Mouse (Mus musculus): ENCODE results near the gene Fam98b. TPM values are rescaled to one million over a fixed set of nuclear protein-coding genes. Genes with fewer than 3 reads are reported as not detected.

The Fam98b gene
- polyA plus RNA-seq, 1 experiment from 2014 or later = 19.8 TPM

DNA sequence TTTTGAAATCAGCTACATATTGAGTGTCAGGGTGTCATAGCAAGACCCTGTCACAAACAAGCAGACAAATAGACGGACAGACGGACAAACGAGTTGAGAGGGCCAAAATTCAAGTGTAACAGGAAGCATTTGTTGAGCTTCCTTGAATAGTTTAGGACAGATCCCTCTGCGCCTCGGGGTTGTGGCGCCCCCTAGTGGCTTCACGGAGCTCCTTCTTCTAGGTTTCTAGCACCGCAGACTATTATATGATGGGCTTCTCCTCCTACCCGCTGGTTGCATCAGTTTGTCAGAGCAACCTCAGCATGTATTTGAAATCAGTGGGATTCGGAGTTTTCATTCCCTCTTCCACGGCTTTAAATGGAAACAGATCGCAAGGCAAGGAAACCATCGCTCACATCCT is 18.3 kb upstream of the Fam98b start:
- Histone ChIP-seq H3K27me3 (replicated peaks; ENCODE audit: low read depth, poor library complexity, severe bottlenecking) (peaks cover 9% of the 10 kb centered on the region; the same call in 1 of the 2 replicates), H3K9me3 (no peaks in the 10 kb centered on the region), H3K4me3 (no peak overlapping the region), H3K4me1 (peaks cover 10% of the 10 kb centered on the region), H3K27ac (replicated peaks) (no peak overlapping the region), H3K36me3 (replicated peaks) (no peaks in the 10 kb centered on the region)
- 8% methylated on average over 13 of the region's 13 CpGs for WGBS
- DNase-seq (ENCODE audit: low spot score) = peak; percentile 90

- no peaks in the 10 kb centered on the region for H3K36me3 ChIP-seq (replicated peaks)
- no peaks in the 10 kb centered on the region for H3K4me1 ChIP-seq
- H3K27me3 ChIP-seq (replicated peaks; ENCODE audit: low read depth, poor library complexity, severe bottlenecking) = 0 out of 2 replicates have a peak, but pooled peaks cover 7% of the 10 kb centered on the region
- no peak for DNase-seq (ENCODE audit: low spot score)
- H3K27ac ChIP-seq (replicated peaks) = no peak overlapping the region
- 77% methylated on average over 4 of the region's 4 CpGs for WGBS
- no peaks in the 10 kb centered on the region for H3K9me3 ChIP-seq
- no peak overlapping the region for H3K4me3 ChIP-seq
Measured at GRCm38 (mm10) chr2:117241953-117242352, 7.6 kb upstream of the Fam98b start.

GRCm38 (mm10) chr2:117250001-117250510 is 517 bp downstream of the Fam98b start:
- DNase-seq (ENCODE audit: low spot score) = no peak
- Histone ChIP-seq H3K4me3 (peak overlapping the region; percentile 93), H3K27me3 (replicated peaks; ENCODE audit: low read depth, poor library complexity, severe bottlenecking) (no peaks in the 10 kb centered on the region), H3K36me3 (replicated peaks) (peaks cover 10% of the 10 kb centered on the region; the same call in 1 of the 2 replicates), H3K4me1 (peaks cover 9% of the 10 kb centered on the region), H3K27ac (replicated peaks) (peak overlapping the region; percentile 99), H3K9me3 (no peaks in the 10 kb centered on the region)
- under 1% methylated on average over 24 of the region's 24 CpGs for WGBS

GRCm38 (mm10) chr2:117255415-117255814 is 5.9 kb downstream of the Fam98b start:
- H3K9me3 ChIP-seq = no peaks in the 10 kb centered on the region
- 86% methylated on average over 2 of the region's 2 CpGs for WGBS
- H3K27ac ChIP-seq (replicated peaks) = no peak overlapping the region
- no peak for DNase-seq (ENCODE audit: low spot score)
- no peak overlapping the region for H3K4me3 ChIP-seq
- H3K27me3 ChIP-seq (replicated peaks; ENCODE audit: low read depth, poor library complexity, severe bottlenecking) = no peaks in the 10 kb centered on the region
- peaks cover 39% of the 10 kb centered on the region for H3K36me3 ChIP-seq (replicated peaks)
- H3K4me1 ChIP-seq = peaks cover 8% of the 10 kb centered on the region

GRCm38 (mm10) chr2:117257617-117258016 is 8.1 kb downstream of the Fam98b start:
- H3K36me3 ChIP-seq (replicated peaks) = peaks cover 61% of the 10 kb centered on the region
- H3K4me3 ChIP-seq = no peak overlapping the region
- DNase-seq (ENCODE audit: low spot score) = no peak
- no peaks in the 10 kb centered on the region for H3K9me3 ChIP-seq
- H3K27ac ChIP-seq (replicated peaks) = no peak overlapping the region
- no peaks in the 10 kb centered on the region for H3K27me3 ChIP-seq (replicated peaks; ENCODE audit: low read depth, poor library complexity, severe bottlenecking)
- WGBS = 83% methylated on average over 1 of the region's 1 CpGs
- no peaks in the 10 kb centered on the region for H3K4me1 ChIP-seq

DNA sequence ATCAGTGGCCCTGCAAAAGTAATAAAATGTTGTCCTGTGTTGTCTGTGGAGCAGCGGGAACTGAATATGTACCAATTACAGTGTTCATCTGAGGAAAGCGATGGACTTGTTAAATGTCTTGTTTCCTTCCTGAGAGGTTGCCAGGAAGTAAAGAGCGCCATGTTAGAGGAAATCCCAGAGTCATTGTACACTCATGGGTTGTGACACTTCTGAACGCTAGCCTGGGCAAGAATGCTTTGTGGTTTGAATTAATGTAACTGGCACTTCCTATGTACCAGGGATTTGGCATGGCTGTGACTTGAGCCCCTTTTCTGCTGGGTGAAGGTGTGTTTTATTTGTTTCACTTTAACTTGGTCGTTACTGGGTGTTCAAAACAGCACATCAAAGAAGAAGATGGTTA is 12.6 kb downstream of the Fam98b start:
- no peaks in the 10 kb centered on the region for H3K9me3 ChIP-seq
- no peak overlapping the region for H3K27ac ChIP-seq (replicated peaks)
- no peaks in the 10 kb centered on the region for H3K27me3 ChIP-seq (replicated peaks; ENCODE audit: low read depth, poor library complexity, severe bottlenecking)
- no peaks in the 10 kb centered on the region for H3K4me1 ChIP-seq
- WGBS = 89% methylated on average over 5 of the region's 5 CpGs
- no peak for DNase-seq (ENCODE audit: low spot score)
- H3K4me3 ChIP-seq = no peak overlapping the region
- peaks cover 83% of the 10 kb centered on the region for H3K36me3 ChIP-seq (replicated peaks)

DNA sequence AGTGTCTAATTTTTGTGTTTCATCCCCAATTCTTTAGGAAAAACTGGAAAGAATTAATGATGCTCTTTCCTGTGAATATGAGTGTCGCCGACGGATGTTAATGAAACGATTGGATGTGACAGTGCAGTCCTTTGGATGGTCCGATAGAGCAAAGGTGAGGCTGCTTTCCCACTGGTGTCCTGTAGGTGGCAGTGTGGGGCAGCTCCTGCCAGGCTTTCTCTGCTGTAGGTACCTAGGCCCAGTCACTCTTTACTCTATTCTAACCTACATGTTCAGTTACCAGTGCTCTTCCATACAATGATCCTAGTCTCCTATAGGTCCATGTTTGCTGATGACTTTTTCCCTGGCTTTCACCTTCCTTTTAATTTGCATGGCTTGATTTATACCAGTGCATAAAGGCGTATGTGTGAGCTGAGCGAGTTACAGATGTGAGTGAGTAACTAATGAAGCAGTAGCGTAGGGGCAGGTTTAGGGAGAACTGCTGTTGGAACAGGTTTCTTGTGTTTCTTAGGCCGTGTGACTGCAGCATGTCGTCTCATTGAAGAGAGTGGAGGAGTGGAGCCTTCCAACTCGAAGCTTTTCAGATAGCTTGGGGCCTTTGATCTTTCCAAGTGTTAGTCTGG is 14.4 kb downstream of the Fam98b start:
- H3K27ac ChIP-seq (replicated peaks) = no peak overlapping the region
- DNase-seq (ENCODE audit: low spot score) = peak; percentile 72
- no peak overlapping the region for H3K4me3 ChIP-seq
- WGBS = 76% methylated on average over 11 of the region's 11 CpGs
- H3K27me3 ChIP-seq (replicated peaks; ENCODE audit: low read depth, poor library complexity, severe bottlenecking) = no peaks in the 10 kb centered on the region
- H3K4me1 ChIP-seq = no peaks in the 10 kb centered on the region
- peaks cover 85% of the 10 kb centered on the region for H3K36me3 ChIP-seq (replicated peaks)
- no peaks in the 10 kb centered on the region for H3K9me3 ChIP-seq

DNA sequence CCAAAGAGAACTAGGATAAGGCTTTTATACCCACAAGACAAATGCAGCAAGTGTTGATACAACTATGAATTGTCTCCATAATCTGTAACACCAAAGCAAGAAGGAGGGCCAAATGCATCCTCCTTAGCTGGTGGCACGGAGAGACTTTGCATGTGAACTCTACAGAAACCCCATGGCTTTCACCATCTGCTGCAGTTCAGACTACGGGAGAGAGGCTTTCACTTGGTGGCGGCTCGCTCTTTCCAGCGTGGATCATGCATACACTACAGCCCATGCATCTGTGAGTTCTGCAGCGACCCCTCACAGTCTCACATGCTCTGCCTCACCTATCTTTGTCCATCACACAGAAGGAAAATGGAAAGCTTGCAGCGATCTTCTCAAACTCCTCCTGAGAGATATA is 38.8 kb downstream of the Fam98b start:
- no peak for DNase-seq (ENCODE audit: low spot score)
- Histone ChIP-seq H3K36me3 (replicated peaks) (no peaks in the 10 kb centered on the region), H3K27me3 (replicated peaks; ENCODE audit: low read depth, poor library complexity, severe bottlenecking) (no peaks in the 10 kb centered on the region), H3K9me3 (no peaks in the 10 kb centered on the region), H3K4me3 (no peak overlapping the region), H3K27ac (replicated peaks) (no peak overlapping the region), H3K4me1 (no peaks in the 10 kb centered on the region)
- 90% methylated on average over 7 of the region's 7 CpGs for WGBS

DNA sequence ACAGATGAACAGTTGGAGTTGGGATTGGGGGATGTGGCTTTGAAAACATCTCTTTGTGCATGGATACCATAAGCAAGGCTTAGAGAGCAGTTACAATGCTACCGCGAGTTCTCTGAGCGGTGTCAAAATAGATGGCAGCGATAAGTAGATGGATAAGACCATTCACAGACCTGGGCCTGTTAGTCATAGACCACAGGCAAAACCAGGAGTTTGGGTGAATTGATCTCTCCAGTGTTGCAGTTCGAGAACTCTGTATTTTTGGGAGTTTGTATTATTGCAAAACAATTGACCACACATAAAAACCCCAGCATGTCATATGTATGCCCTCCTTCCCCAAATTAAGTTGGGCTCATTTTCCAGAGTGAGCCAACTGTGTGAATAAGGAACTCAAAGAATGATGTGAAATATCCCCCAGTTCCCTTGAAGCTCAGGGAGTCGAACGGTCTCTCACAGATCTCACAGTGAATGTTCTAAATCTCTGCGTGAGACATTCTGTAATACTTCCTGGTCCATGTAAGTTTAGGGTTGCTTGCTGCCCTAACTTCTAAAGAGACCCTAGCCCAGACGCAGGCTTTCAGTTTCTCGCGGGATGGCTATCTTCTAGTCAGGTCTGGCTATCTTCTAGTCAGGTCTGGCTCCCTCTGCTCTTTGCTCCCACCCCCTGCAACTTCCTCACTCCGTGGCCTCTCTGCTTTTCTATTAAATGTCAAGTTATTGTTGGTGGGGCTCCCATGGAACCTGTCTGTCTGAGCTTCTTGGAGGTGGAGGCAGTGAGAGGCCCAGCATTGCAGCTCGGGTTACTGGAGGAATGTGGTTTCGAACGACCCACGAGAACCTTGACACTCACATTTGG is 50.3 kb downstream of the Fam98b start:
- H3K4me1 ChIP-seq = peaks cover 7% of the 10 kb centered on the region
- DNase-seq (ENCODE audit: low spot score) = no peak
- 88% methylated on average over 16 of the region's 16 CpGs for WGBS
- no peak overlapping the region for H3K4me3 ChIP-seq
- peak overlapping the region; percentile 10; the same call in 1 of the 2 replicates for H3K27ac ChIP-seq (replicated peaks)
- no peaks in the 10 kb centered on the region for H3K36me3 ChIP-seq (replicated peaks)
- no peaks in the 10 kb centered on the region for H3K27me3 ChIP-seq (replicated peaks; ENCODE audit: low read depth, poor library complexity, severe bottlenecking)
- H3K9me3 ChIP-seq = no peaks in the 10 kb centered on the region

- 91% methylated on average over 12 of the region's 12 CpGs for WGBS
- Histone ChIP-seq H3K36me3 (replicated peaks) (no peaks in the 10 kb centered on the region), H3K9me3 (no peaks in the 10 kb centered on the region), H3K27me3 (replicated peaks; ENCODE audit: low read depth, poor library complexity, severe bottlenecking) (no peaks in the 10 kb centered on the region), H3K4me1 (peaks cover 7% of the 10 kb centered on the region), H3K27ac (replicated peaks) (no peak overlapping the region), H3K4me3 (no peak overlapping the region)
- no peak for DNase-seq (ENCODE audit: low spot score)
Measured at GRCm38 (mm10) chr2:117303391-117304350, 54.1 kb downstream of the Fam98b start.

DNA sequence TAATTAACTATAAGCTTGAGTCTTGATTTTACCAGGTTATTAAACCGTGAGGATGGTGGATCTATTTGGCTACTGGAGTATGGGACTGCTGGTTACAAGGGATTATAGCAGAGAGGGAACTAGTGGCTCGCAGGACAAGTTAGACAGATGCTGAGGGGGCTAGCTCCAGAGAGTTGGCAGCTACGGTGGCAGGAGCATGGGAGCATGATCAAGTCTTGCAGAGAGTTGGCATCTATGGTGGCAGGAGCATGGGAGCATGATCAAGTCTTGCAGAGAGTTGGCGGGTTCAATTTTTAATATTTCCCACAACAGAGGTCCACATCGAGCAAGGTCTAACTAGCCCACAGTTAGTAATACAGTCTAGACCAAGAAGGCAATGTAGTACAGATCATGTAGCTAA is 55.4 kb downstream of the Fam98b start:
- 94% methylated on average over 5 of the region's 5 CpGs for WGBS
- Histone ChIP-seq H3K4me1 (peaks cover 7% of the 10 kb centered on the region), H3K9me3 (no peaks in the 10 kb centered on the region), H3K36me3 (replicated peaks) (no peaks in the 10 kb centered on the region), H3K4me3 (no peak overlapping the region), H3K27me3 (replicated peaks; ENCODE audit: low read depth, poor library complexity, severe bottlenecking) (no peaks in the 10 kb centered on the region), H3K27ac (replicated peaks) (no peak overlapping the region)
- DNase-seq (ENCODE audit: low spot score) = no peak

DNA sequence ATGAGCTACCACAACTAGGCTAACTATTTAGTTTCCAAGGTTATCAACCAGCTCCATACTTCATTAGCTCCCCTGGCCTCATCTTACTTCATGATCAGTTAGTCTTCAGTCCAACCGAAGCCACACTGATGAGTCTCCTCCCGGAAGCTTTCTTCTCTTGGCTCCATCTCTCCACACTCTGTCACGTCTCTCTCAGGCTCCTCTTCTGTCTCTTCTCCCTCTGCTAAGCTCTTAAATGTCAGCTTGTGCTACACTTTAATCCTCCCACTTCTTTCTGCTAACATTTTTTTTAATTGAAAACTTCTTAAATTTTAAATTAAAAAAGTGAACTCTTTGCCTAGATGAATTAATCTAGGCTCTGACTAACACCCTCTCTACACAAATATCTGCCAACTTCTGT is 58.4 kb downstream of the Fam98b start:
- Histone ChIP-seq H3K36me3 (replicated peaks) (no peaks in the 10 kb centered on the region), H3K9me3 (no peaks in the 10 kb centered on the region), H3K27ac (replicated peaks) (no peak overlapping the region), H3K27me3 (replicated peaks; ENCODE audit: low read depth, poor library complexity, severe bottlenecking) (no peaks in the 10 kb centered on the region), H3K4me1 (peaks cover 7% of the 10 kb centered on the region), H3K4me3 (no peak overlapping the region)
- WGBS = 89% methylated on average over 3 of the region's 3 CpGs
- no peak for DNase-seq (ENCODE audit: low spot score)

Measured in embryonic facial prominence, embryonic 10.5 days (tissue).